Mouse (Mus musculus): ENCODE results near the gene Shank1. TPM values are rescaled to one million over a fixed set of nuclear protein-coding genes. Genes with fewer than 3 reads are reported as not detected.

Gene Shank1
- total and polyA plus RNA-seq, 3 experiments: 0.12 to 3.9 TPM; not detected in 1

DNA sequence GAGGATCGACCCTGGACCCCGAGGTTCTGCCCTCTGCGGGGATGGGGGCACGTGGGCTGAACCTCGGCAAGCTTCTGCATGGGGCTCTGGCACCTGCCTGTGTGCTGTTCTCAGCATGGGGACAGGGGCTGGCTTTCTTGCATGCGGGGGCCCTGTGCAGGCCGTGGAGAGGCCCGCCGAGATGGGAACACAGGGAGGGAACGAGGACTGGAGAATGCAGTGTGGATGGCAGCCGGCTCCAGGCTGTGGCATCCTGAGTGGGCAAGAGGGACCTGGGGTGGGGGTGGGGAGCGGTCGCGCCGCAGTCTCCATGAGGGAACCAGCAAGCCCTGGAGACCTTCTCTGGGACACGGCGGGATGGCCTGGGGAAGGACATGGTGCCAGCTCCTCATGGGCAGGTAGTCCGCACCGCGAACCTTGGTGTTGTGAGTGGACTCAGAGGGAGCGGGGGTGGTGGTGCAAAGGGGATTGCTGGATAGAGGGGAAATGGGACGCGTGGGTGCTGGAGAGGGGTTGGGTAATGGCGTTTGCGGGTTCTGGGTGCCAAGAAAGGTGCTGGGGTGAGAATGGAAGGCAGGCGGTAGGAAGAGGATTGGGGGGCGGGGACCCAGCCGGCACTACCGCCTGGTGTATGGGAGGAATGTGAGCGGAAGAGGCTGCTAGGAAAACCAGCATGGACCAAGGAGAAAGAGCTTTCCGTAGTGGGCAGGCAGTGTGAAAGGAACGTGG lies 27.2 kb downstream of the Shank1 start:
- H3K4me3 ChIP-seq (ENCODE audit: control insufficient read depth in 1 of 2, insufficient read depth in 1 of 2, low read depth in 2 of 2, low read length in 2 of 2): no peak overlapping the region
- peaks cover 2 to 9% of the 10 kb centered on the region in 2 experiments; a peak in 2 of 4 replicates for H3K4me1 ChIP-seq (ENCODE audit: control insufficient read depth in 1 of 2, insufficient read depth in 2 of 2, low read length in 2 of 2)
- no peaks in the 10 kb centered on the region for H3K9me3 ChIP-seq (replicated peaks; ENCODE audit: insufficient read depth, low read length)
- H3K79me2 ChIP-seq (ENCODE audit: control insufficient read depth, insufficient read depth, low read length, poor library complexity): no peaks in the 10 kb centered on the region
- H3K36me3 ChIP-seq (ENCODE audit: control insufficient read depth in 1 of 2, insufficient read depth in 2 of 2, low read length in 2 of 2): peaks cover 0 to 5% of the 10 kb centered on the region in 2 experiments; a peak in 2 of 4 replicates
- no peak overlapping the region for H3K27ac ChIP-seq (ENCODE audit: control insufficient read depth, low read depth, low read length)
- no peaks in the 10 kb centered on the region for H3K27me3 ChIP-seq (ENCODE audit: control insufficient read depth in 1 of 2, insufficient read depth in 2 of 2, low read length in 2 of 2)
- H3K9ac ChIP-seq (ENCODE audit: control insufficient read depth, low read depth, low read length, poor library complexity, severe bottlenecking): no peak overlapping the region
- DNase-seq (ENCODE audit: low read depth, low spot score): no peak
- TF ChIP-seq TBP (IDR thresholded peaks at IDR 0.05; ENCODE audit: low read depth, low read length): no peak
- TF ChIP-seq CHD1 (IDR thresholded peaks at IDR 0.05; ENCODE audit: low read depth, low read length): no peak
- TF ChIP-seq MEF2A (IDR thresholded peaks at IDR 0.05; ENCODE audit: extremely low read depth, insufficient replicate concordance, low read depth, low read length, poor library complexity, severe bottlenecking): no peak
- TF ChIP-seq NELFE (IDR thresholded peaks at IDR 0.05; ENCODE audit: low read depth, low read length): no peak
- TF ChIP-seq MAZ (IDR thresholded peaks at IDR 0.05; ENCODE audit: low read depth, low read length): no peak
- no peak for TF ChIP-seq POLR2AphosphoS5 (IDR thresholded peaks at IDR 0.05; ENCODE audit: borderline replicate concordance, low read depth, low read length)
- TF ChIP-seq TAL1 (IDR thresholded peaks at IDR 0.05; ENCODE audit: low read length): no peak
- no peak for TF ChIP-seq JUND (IDR thresholded peaks at IDR 0.05; ENCODE audit: low read depth, low read length)
- no peak for TF ChIP-seq RCOR1 (IDR thresholded peaks at IDR 0.05; ENCODE audit: low read depth, low read length)
- TF ChIP-seq KAT2A (conservative IDR thresholded peaks at IDR 0.05; ENCODE audit: low read depth, low read length): no peak
- no peak for TF ChIP-seq MAFK (IDR thresholded peaks at IDR 0.05; ENCODE audit: borderline replicate concordance, low read depth, low read length)
- TF ChIP-seq ZKSCAN1 (IDR thresholded peaks at IDR 0.05; ENCODE audit: low read depth, low read length): no peak
- no peak for TF ChIP-seq USF1 (IDR thresholded peaks at IDR 0.05; ENCODE audit: low read depth, low read length)
- TF ChIP-seq ZC3H11A (IDR thresholded peaks at IDR 0.05; ENCODE audit: low read depth, low read length): no peak
- no peak for TF ChIP-seq ZMIZ1 (IDR thresholded peaks at IDR 0.05; ENCODE audit: low read depth, low read length)
- TF ChIP-seq UBTF (IDR thresholded peaks at IDR 0.05; ENCODE audit: borderline replicate concordance, insufficient read depth, low read depth, low read length): no peak
- no peak for TF ChIP-seq MYC (IDR thresholded peaks at IDR 0.05; ENCODE audit: low read depth, low read length)

- DNase-seq (ENCODE audit: low read depth, low spot score): no peak
- H3K27me3 ChIP-seq (ENCODE audit: control insufficient read depth in 1 of 2, insufficient read depth in 2 of 2, low read length in 2 of 2): no peaks in the 10 kb centered on the region
- no peak for TF ChIP-seq SIN3A (IDR thresholded peaks at IDR 0.05; ENCODE audit: low read length)
- TF ChIP-seq USF1 (IDR thresholded peaks at IDR 0.05; ENCODE audit: low read depth, low read length): no peak
- TF ChIP-seq MYC (IDR thresholded peaks at IDR 0.05; ENCODE audit: low read depth, low read length): no peak
- no peak for TF ChIP-seq MXI1 (IDR thresholded peaks at IDR 0.05; ENCODE audit: low read depth, low read length)
- TF ChIP-seq E2F4 (IDR thresholded peaks at IDR 0.05; ENCODE audit: borderline replicate concordance, low read depth, low read length): no peak
- no peak for TF ChIP-seq ZC3H11A (IDR thresholded peaks at IDR 0.05; ENCODE audit: low read depth, low read length)
- no peak for TF ChIP-seq RCOR1 (IDR thresholded peaks at IDR 0.05; ENCODE audit: low read depth, low read length)
- TF ChIP-seq NELFE (IDR thresholded peaks at IDR 0.05; ENCODE audit: low read depth, low read length): no peak
- TF ChIP-seq MAZ (IDR thresholded peaks at IDR 0.05; ENCODE audit: low read depth, low read length): no peak
- no peak for TF ChIP-seq MYB (IDR thresholded peaks at IDR 0.05; ENCODE audit: low read depth, low read length)
- no peak for TF ChIP-seq ZMIZ1 (IDR thresholded peaks at IDR 0.05; ENCODE audit: low read depth, low read length)
- TF ChIP-seq TBP (IDR thresholded peaks at IDR 0.05; ENCODE audit: low read depth, low read length): no peak
Observed at GRCm38 (mm10) chr7:44340226-44340625, 30.2 kb downstream of the Shank1 start.

More at GRCm38 (mm10) chr7:44340226-44340625, 30.2 kb downstream of the Shank1 start:
- H3K27ac ChIP-seq (ENCODE audit: control insufficient read depth, low read depth, low read length): no peak overlapping the region; the same call in 1 of the 2 replicates
- H3K9me3 ChIP-seq (replicated peaks; ENCODE audit: insufficient read depth, low read length): no peaks in the 10 kb centered on the region
- no peak overlapping the region for H3K9ac ChIP-seq (ENCODE audit: control insufficient read depth, low read depth, low read length, poor library complexity, severe bottlenecking)
- H3K4me1 ChIP-seq (ENCODE audit: control insufficient read depth in 1 of 2, insufficient read depth in 2 of 2, low read length in 2 of 2): peaks cover 2 to 9% of the 10 kb centered on the region in 2 experiments; a peak in 2 of 4 replicates
- peaks cover 0 to 5% of the 10 kb centered on the region in 2 experiments; a peak in 3 of 4 replicates for H3K36me3 ChIP-seq (ENCODE audit: control insufficient read depth in 1 of 2, insufficient read depth in 2 of 2, low read length in 2 of 2)
- H3K79me2 ChIP-seq (ENCODE audit: control insufficient read depth, insufficient read depth, low read length, poor library complexity): no peaks in the 10 kb centered on the region
- no peak overlapping the region for H3K4me3 ChIP-seq (ENCODE audit: control insufficient read depth in 1 of 2, insufficient read depth in 1 of 2, low read depth in 2 of 2, low read length in 2 of 2)
